Mouse (Mus musculus): ENCODE data around the gene Gapdhs. TPM values are rescaled to one million over a fixed set of nuclear protein-coding genes. Genes with fewer than 3 reads are reported as not detected.
A peak's percentile ranks its signal among the peaks of the same experiment; 100 is the strongest.

The Gapdhs gene
- polyA plus RNA-seq, 1 experiment from 2014 or later, result 0.45 TPM

DNA sequence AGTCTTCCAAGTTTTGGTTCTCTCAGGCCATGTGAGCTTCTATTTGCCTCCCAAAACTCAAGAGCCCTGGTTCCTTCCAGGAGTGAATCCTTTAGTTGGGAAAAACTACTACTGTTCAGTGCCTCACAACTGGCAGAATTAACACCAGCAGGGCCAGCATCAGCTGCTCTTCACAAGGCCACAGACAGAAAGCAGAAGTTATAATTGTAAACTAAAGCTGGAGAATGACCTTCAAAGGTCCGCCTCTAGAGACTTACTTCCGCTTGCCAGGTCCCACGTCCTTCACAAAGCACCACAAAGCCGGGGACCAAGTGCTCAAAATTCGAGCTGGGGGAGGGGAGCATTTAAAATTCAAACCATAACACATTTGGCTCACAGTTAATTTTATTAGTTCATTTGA, 45.4 kb downstream of the Gapdhs start:
- 66% methylated on average over 5 of the region's 5 CpGs for WGBS

DNA sequence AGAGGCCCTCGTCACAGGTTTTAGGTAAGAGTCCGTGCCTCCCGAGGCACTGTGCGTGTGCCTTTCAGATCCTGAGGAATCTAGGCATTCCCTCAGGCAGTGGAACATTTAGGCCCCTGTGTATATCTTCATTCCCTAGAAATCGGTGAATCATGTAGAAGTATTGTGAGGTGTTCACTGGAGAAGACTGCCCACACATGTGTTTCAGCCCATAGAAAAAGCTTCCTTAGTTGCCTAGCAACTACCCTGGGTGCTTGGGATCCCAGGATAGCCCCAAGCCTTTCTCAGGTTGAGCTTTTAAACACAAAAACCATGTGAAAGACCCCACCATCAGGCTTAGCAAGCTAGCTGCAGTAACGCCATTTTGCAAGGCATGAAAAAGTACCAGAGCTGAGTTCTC, 55.2 kb downstream of the Gapdhs start:
- H3K27ac ChIP-seq (ENCODE audit: low read length), result peak overlapping the region; percentile 12; the same call in 1 of the 2 replicates
- WGBS, result 71% methylated on average over 6 of the region's 6 CpGs
- 0 out of 2 replicates have a peak, but pooled peaks cover 4% of the 10 kb centered on the region for H3K4me1 ChIP-seq (ENCODE audit: insufficient read depth, low read length)
- no peak overlapping the region for H3K9ac ChIP-seq (replicated peaks; ENCODE audit: low read length)
- H3K4me2 ChIP-seq (replicated peaks; ENCODE audit: low read depth, low read length), result no peak overlapping the region
- no peaks in the 10 kb centered on the region for H3K9me3 ChIP-seq (ENCODE audit: low read length)
- no peaks in the 10 kb centered on the region for H3K36me3 ChIP-seq (ENCODE audit: insufficient read depth, low read length)
- H3K27me3 ChIP-seq (ENCODE audit: insufficient read depth, low read length), result peaks cover 16% of the 10 kb centered on the region; the same call in 1 of the 2 replicates
- H3K4me3 ChIP-seq (ENCODE audit: low read length), result no peak overlapping the region
- ATAC-seq (ENCODE audit: low FRiP score, low TSS enrichment), result 0 out of 2 replicates have a peak, but pooled peaks have one; percentile 19

More for the DNA sequence above, 45.4 kb downstream of the Gapdhs start:
- no peaks in the 10 kb centered on the region for H3K27me3 ChIP-seq (ENCODE audit: insufficient read depth, low read length)
- H3K36me3 ChIP-seq (ENCODE audit: insufficient read depth, low read length), result no peaks in the 10 kb centered on the region
- H3K9me3 ChIP-seq (ENCODE audit: low read length), result no peaks in the 10 kb centered on the region
- no peak overlapping the region for H3K9ac ChIP-seq (replicated peaks; ENCODE audit: low read length)
- H3K4me2 ChIP-seq (replicated peaks; ENCODE audit: low read depth, low read length), result no peak overlapping the region
- H3K4me3 ChIP-seq (ENCODE audit: low read length), result no peak overlapping the region
- no peak for ATAC-seq (ENCODE audit: low FRiP score, low TSS enrichment)
- H3K27ac ChIP-seq (ENCODE audit: low read length), result no peak overlapping the region
- no peaks in the 10 kb centered on the region for H3K4me1 ChIP-seq (ENCODE audit: insufficient read depth, low read length)

DNA sequence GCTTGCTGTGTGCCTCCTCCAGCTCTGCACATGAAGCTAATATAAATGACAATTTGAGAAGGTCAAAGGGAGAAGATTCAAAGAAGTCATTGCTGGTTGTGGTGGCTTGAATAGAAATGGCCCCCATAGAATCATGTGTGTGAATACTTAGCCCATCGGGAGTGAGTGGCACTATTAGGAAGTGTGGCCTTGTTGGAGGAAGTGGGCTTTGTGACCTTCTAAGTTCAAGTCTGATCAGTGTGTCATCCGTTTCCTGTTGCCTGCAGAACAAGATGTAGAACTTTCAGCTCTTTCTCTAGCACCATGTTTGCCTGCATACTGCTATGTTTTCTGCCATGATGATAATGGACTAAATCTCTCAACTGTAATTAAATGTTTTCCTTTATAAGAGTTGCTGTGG, 60.1 kb downstream of the Gapdhs start:
- Histone ChIP-seq H3K4me1 (ENCODE audit: insufficient read depth, low read length) (0 out of 2 replicates have a peak, but pooled peaks cover 4% of the 10 kb centered on the region), H3K9me3 (ENCODE audit: low read length) (peaks cover 2% of the 10 kb centered on the region; the same call in 1 of the 2 replicates), H3K9ac (replicated peaks; ENCODE audit: low read length) (no peak overlapping the region), H3K36me3 (ENCODE audit: insufficient read depth, low read length) (no peaks in the 10 kb centered on the region), H3K4me3 (ENCODE audit: low read length) (no peak overlapping the region), H3K27me3 (ENCODE audit: insufficient read depth, low read length) (peaks cover 16% of the 10 kb centered on the region; the same call in 1 of the 2 replicates), H3K4me2 (replicated peaks; ENCODE audit: low read depth, low read length) (no peak overlapping the region), H3K27ac (ENCODE audit: low read length) (no peak overlapping the region)
- 69% methylated on average over 2 of the region's 2 CpGs for WGBS
- ATAC-seq (ENCODE audit: low FRiP score, low TSS enrichment), result no peak

DNA sequence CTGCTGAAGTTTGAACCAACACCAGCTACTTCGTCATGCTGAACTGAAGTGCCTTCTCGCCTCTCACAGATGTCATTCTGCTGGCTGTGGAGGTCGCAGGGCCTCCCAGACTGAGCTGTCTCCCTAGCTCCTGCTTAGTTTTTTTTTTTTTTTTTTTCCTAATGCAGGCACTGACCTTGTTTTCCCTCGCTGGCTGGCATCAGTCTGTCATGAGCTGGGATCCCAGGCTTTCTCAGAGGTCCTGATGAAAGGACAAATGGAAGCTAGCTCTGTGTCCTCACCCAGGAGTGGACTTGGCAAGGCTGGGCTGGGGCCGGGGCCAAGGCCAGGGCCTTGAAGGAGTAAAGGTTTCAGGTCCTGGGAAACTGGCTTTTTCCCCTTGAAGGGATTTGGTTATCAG, 61.6 kb downstream of the Gapdhs start:
- Histone ChIP-seq H3K27ac (ENCODE audit: low read length) (no peak overlapping the region), H3K36me3 (ENCODE audit: insufficient read depth, low read length) (no peaks in the 10 kb centered on the region), H3K4me1 (ENCODE audit: insufficient read depth, low read length) (no peaks in the 10 kb centered on the region), H3K9ac (replicated peaks; ENCODE audit: low read length) (no peak overlapping the region), H3K4me3 (ENCODE audit: low read length) (no peak overlapping the region), H3K27me3 (ENCODE audit: insufficient read depth, low read length) (peaks cover 3% of the 10 kb centered on the region; the same call in 1 of the 2 replicates), H3K4me2 (replicated peaks; ENCODE audit: low read depth, low read length) (no peak overlapping the region), H3K9me3 (ENCODE audit: low read length) (peaks cover 4% of the 10 kb centered on the region; the same call in 1 of the 2 replicates)
- no peak for ATAC-seq (ENCODE audit: low FRiP score, low TSS enrichment)
- 44% methylated on average over 5 of the region's 5 CpGs for WGBS

Other genes with a start within 250 kb of the Gapdhs start
- gene Arhgap33, start 208.6 kb downstream of the Gapdhs start, polyA plus RNA-seq (2015; fragmentation: Nextera tagmentation; extraction: Ambion mirVana), result 12.0 and 14.9 TPM in 2 replicates
- gene Hspb6, start 191.5 kb downstream of the Gapdhs start, polyA plus RNA-seq (2015; fragmentation: Nextera tagmentation; extraction: Ambion mirVana), result 18.0 and 20.6 TPM in 2 replicates
- gene Proser3, start 191.4 kb downstream of the Gapdhs start, polyA plus RNA-seq (2015; fragmentation: Nextera tagmentation; extraction: Ambion mirVana), result 12.0 and 16.6 TPM in 2 replicates
- gene Lin37, start 183.8 kb downstream of the Gapdhs start, polyA plus RNA-seq (2015; fragmentation: Nextera tagmentation; extraction: Ambion mirVana), result 47.0 and 48.1 TPM in 2 replicates
- 91.6 and 99.4 TPM in 2 replicates for gene U2af1l4, start 180.4 kb downstream of the Gapdhs start, polyA plus RNA-seq (2015; fragmentation: Nextera tagmentation; extraction: Ambion mirVana)
- 18.2 and 18.9 TPM in 2 replicates for gene Gm49396, start 180.3 kb downstream of the Gapdhs start, polyA plus RNA-seq (2015; fragmentation: Nextera tagmentation; extraction: Ambion mirVana)
- 142 and 148 TPM in 2 replicates for gene Psenen, start 180.1 kb downstream of the Gapdhs start, polyA plus RNA-seq (2015; fragmentation: Nextera tagmentation; extraction: Ambion mirVana)
- 6.0 and 8.7 TPM in 2 replicates for gene Igflr1, start 178.3 kb downstream of the Gapdhs start, polyA plus RNA-seq (2015; fragmentation: Nextera tagmentation; extraction: Ambion mirVana)
- 7.8 and 9.0 TPM in 2 replicates for gene Kmt2b, start 155.0 kb downstream of the Gapdhs start, polyA plus RNA-seq (2015; fragmentation: Nextera tagmentation; extraction: Ambion mirVana)
- gene Zbtb32, start 144.8 kb downstream of the Gapdhs start, polyA plus RNA-seq (2015; fragmentation: Nextera tagmentation; extraction: Ambion mirVana), result 0.77 and 1.3 TPM in 2 replicates
- 7.9 and 13.0 TPM in 2 replicates for gene Upk1a, start 130.8 kb downstream of the Gapdhs start, polyA plus RNA-seq (2015; fragmentation: Nextera tagmentation; extraction: Ambion mirVana)
- 1,049 TPM in 2 replicates for gene Cox6b1, start 117.5 kb downstream of the Gapdhs start, polyA plus RNA-seq (2015; fragmentation: Nextera tagmentation; extraction: Ambion mirVana)
- not detected in 2 replicates for gene Etv2, start 107.8 kb downstream of the Gapdhs start, polyA plus RNA-seq (2015; fragmentation: Nextera tagmentation; extraction: Ambion mirVana)
- gene Rbm42, start 93.4 kb downstream of the Gapdhs start, polyA plus RNA-seq (2015; fragmentation: Nextera tagmentation; extraction: Ambion mirVana), result 111 and 119 TPM in 2 replicates
- gene Haus5, start 78.7 kb downstream of the Gapdhs start, polyA plus RNA-seq (2015; fragmentation: Nextera tagmentation; extraction: Ambion mirVana), result 59.4 and 67.0 TPM in 2 replicates
- gene Pmis2, start 72.1 kb downstream of the Gapdhs start, polyA plus RNA-seq (2015; fragmentation: Nextera tagmentation; extraction: Ambion mirVana), result not detected in 2 replicates
- 0.40 and 0.51 TPM in 2 replicates for gene 2200002J24Rik, start 44.8 kb downstream of the Gapdhs start, polyA plus RNA-seq (2015; fragmentation: Nextera tagmentation; extraction: Ambion mirVana)
- gene Atp4a, start 31.5 kb downstream of the Gapdhs start, polyA plus RNA-seq (2015; fragmentation: Nextera tagmentation; extraction: Ambion mirVana), result 2.1 and 3.2 TPM in 2 replicates
- gene Tmem147, start 14.1 kb downstream of the Gapdhs start, polyA plus RNA-seq (2015; fragmentation: Nextera tagmentation; extraction: Ambion mirVana), result 209 and 225 TPM in 2 replicates
- gene Sbsn, start 7.8 kb upstream of the Gapdhs start, polyA plus RNA-seq (2015; fragmentation: Nextera tagmentation; extraction: Ambion mirVana), result 1.7 and 2.3 TPM in 2 replicates
- 0.89 and 1.2 TPM in 2 replicates for gene Dmkn, start 20.1 kb upstream of the Gapdhs start, polyA plus RNA-seq (2015; fragmentation: Nextera tagmentation; extraction: Ambion mirVana)
- 1.0 and 1.5 TPM in 2 replicates for gene Krtdap, start 44.2 kb upstream of the Gapdhs start, polyA plus RNA-seq (2015; fragmentation: Nextera tagmentation; extraction: Ambion mirVana)
- gene Ffar2, start 80.1 kb upstream of the Gapdhs start, polyA plus RNA-seq (2015; fragmentation: Nextera tagmentation; extraction: Ambion mirVana), result 0.28 and 0.30 TPM in 2 replicates
- gene Ffar3, start 112.5 kb upstream of the Gapdhs start, polyA plus RNA-seq (2015; fragmentation: Nextera tagmentation; extraction: Ambion mirVana), result 0.12 and 0.24 TPM in 2 replicates
- not detected in 2 replicates for gene Ffar1, start 117.9 kb upstream of the Gapdhs start, polyA plus RNA-seq (2015; fragmentation: Nextera tagmentation; extraction: Ambion mirVana)
- gene Cd22, start 136.7 kb upstream of the Gapdhs start, polyA plus RNA-seq (2015; fragmentation: Nextera tagmentation; extraction: Ambion mirVana), result 0.19 and 0.29 TPM in 2 replicates
- gene Mag, start 171.2 kb upstream of the Gapdhs start, polyA plus RNA-seq (2015; fragmentation: Nextera tagmentation; extraction: Ambion mirVana), result 0.59 and 0.74 TPM in 2 replicates
- not detected in 2 replicates for gene Hamp2, start 181.0 kb upstream of the Gapdhs start, polyA plus RNA-seq (2015; fragmentation: Nextera tagmentation; extraction: Ambion mirVana)
- not detected in 2 replicates for gene Hamp, start 200.4 kb upstream of the Gapdhs start, polyA plus RNA-seq (2015; fragmentation: Nextera tagmentation; extraction: Ambion mirVana)
- gene Usf2, start 213.1 kb upstream of the Gapdhs start, polyA plus RNA-seq (2015; fragmentation: Nextera tagmentation; extraction: Ambion mirVana), result 19.8 and 25.3 TPM in 2 replicates
- gene Lsr, start 229.8 kb upstream of the Gapdhs start, polyA plus RNA-seq (2015; fragmentation: Nextera tagmentation; extraction: Ambion mirVana), result 72.5 and 73.5 TPM in 2 replicates
- gene Fam187b, start 230.1 kb upstream of the Gapdhs start, polyA plus RNA-seq (2015; fragmentation: Nextera tagmentation; extraction: Ambion mirVana), result 8.0 and 9.0 TPM in 2 replicates

Measured in kidney, embryonic 16.5 days (tissue).